Mouse (Mus musculus) small intestine, adult 2 months (tissue): Measurements from ENCODE around the gene Ccdc13. TPM values are rescaled to one million over a fixed set of nuclear protein-coding genes. Genes with fewer than 3 reads are reported as not detected.

Source experiments
- H3K27ac ChIP-seq: fragments of 200-500 bp; 2 replicates; pipeline ENCODE4 v1.5.1; 2012; ENCODE audit warnings: low read depth, low read length, control low read depth, inconsistent platforms; ENCODE audit not compliant: insufficient read depth
- H3K27me3 ChIP-seq: fragments of 200-500 bp; 2 replicates; pipeline ENCODE4 v1.6.1; 2012; ENCODE audit warnings: mild to moderate bottlenecking, moderate library complexity, low read length, inconsistent platforms; ENCODE audit not compliant: control insufficient read depth, insufficient read depth
- H3K36me3 ChIP-seq: fragments of 200-500 bp; 2 replicates; pipeline ENCODE4 v1.6.1; 2012; ENCODE audit warnings: mild to moderate bottlenecking, low read length, control low read depth, inconsistent platforms; ENCODE audit not compliant: control insufficient read depth, insufficient read depth
- H3K4me1 ChIP-seq: fragments of 200-500 bp; 2 replicates; pipeline ENCODE4 v1.6.1; 2012; ENCODE audit warnings: low read length, inconsistent platforms, mixed read lengths; ENCODE audit not compliant: control insufficient read depth, insufficient read depth, insufficient read length
- H3K4me3 ChIP-seq: fragments of 200-500 bp; 2 replicates; pipeline ENCODE4 v1.5.1; 2012; ENCODE audit warnings: low read depth, mild to moderate bottlenecking, control low read depth, inconsistent platforms, low read length, moderate library complexity
- CTCF ChIP-seq: fragments of 200-500 bp; IDR thresholded peaks from 2 replicates; pipeline ENCODE4 v1.5.1; 2012; ENCODE audit warnings: low read depth, mild to moderate bottlenecking, control low read depth, inconsistent platforms, low read length, moderate library complexity, mixed read lengths; ENCODE audit not compliant: insufficient replicate concordance, insufficient read length; ENCODE audit errors: extremely low read depth
- POLR2A ChIP-seq: fragments of 200-500 bp; IDR thresholded peaks from 2 replicates; pipeline ENCODE4 v1.6.1; 2012; ENCODE audit warnings: low read depth, mild to moderate bottlenecking, control low read depth, inconsistent platforms, low read length, moderate library complexity
- WGBS: fragments of 180-500 bp; shearing (Covaris S2); methylation state at CpG from one replicate; pipeline ENCODE4 v1.1.7; 2018; 5-methylcytosine and 5-hydroxymethylcytosine counted together
- polyA plus RNA-seq: library from polyadenylated mRNA; depleted of rRNA; stranded (reverse); fragments of >200 nt; gene quantifications from 2 replicates; pipeline ENCODE4 v1.2.3, GENCODE M21; 2012; rRNA removed

Ccdc13 gene
- polyA plus RNA-seq, 1 experiment = 0.65 TPM

- peak within 1 kb of the TSS; percentile 83 for H3K4me3 ChIP-seq
- peaks cover 22% of the 10 kb centered on the region for H3K27me3 ChIP-seq
- H3K36me3 ChIP-seq = peaks cover 18% of the 10 kb centered on the region
- TF ChIP-seq CTCF = no peak
- no peak for TF ChIP-seq POLR2A
- 1% methylated on average over 97 of the region's 97 CpGs for WGBS
- H3K4me1 ChIP-seq = peaks cover 9% of the 10 kb centered on the region
- H3K27ac ChIP-seq = no peak within 1 kb of the TSS
Observed at GRCm38 (mm10) chr9:121759091-121760081, 79.9 kb downstream of the Ccdc13 start, which contains the start of gene Zfp651. Zfp651 (plus strand) TSS chr9:121759330.

- TF ChIP-seq POLR2A = no peak
- TF ChIP-seq CTCF = no peak
- 52% methylated on average over 10 of the region's 10 CpGs for WGBS
- Histone ChIP-seq H3K4me1 (peaks cover 9% of the 10 kb centered on the region), H3K4me3 (no peak overlapping the region), H3K36me3 (peaks cover 26% of the 10 kb centered on the region), H3K27me3 (peaks cover 22% of the 10 kb centered on the region), H3K27ac (no peak overlapping the region)
Observed at GRCm38 (mm10) chr9:121757835-121758814, 81.1 kb downstream of the Ccdc13 start.

DNA sequence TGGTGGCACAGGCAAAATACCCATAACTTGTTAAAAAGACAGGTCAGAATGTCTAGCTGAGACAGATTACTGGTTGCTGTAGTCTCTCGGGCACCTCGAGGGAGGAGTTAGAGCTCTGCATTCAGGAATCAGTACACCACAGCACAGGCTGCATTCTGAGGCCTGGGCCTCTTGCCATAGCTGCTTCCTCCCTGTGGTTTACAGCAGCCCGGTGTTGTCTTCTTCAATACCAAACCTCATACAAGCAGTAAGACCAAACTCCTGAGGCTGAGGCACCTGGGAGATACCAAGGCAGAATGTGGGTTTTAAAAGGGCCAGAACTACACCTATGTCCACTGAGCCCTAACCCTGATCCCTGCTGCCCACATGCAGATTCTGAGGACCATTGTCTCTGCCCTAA, 81.8 kb downstream of the Ccdc13 start:
- TF ChIP-seq POLR2A (no peak), CTCF (no peak)
- no peak overlapping the region for H3K27ac ChIP-seq
- WGBS = 58% methylated on average over 3 of the region's 3 CpGs

GRCm38 (mm10) chr9:121756785-121757184, 82.5 kb downstream of the Ccdc13 start:
- Histone ChIP-seq H3K4me1 (peaks cover 9% of the 10 kb centered on the region), H3K4me3 (no peak overlapping the region), H3K27ac (no peak overlapping the region), H3K36me3 (peaks cover 36% of the 10 kb centered on the region), H3K27me3 (peaks cover 22% of the 10 kb centered on the region)
- 77% methylated on average over 3 of the region's 3 CpGs for WGBS
- TF ChIP-seq CTCF (no peak), POLR2A (no peak)

More for the DNA sequence above, 81.8 kb downstream of the Ccdc13 start:
- Histone ChIP-seq H3K4me1 (peaks cover 9% of the 10 kb centered on the region), H3K4me3 (no peak overlapping the region), H3K27me3 (peaks cover 22% of the 10 kb centered on the region), H3K36me3 (peaks cover 31% of the 10 kb centered on the region)

- Histone ChIP-seq H3K4me3 (no peak overlapping the region), H3K27me3 (peaks cover 6% of the 10 kb centered on the region), H3K36me3 (peaks cover 58% of the 10 kb centered on the region), H3K4me1 (peaks cover 9% of the 10 kb centered on the region), H3K27ac (no peak overlapping the region)
- 89% methylated on average over 3 of the region's 3 CpGs for WGBS
- no peak for TF ChIP-seq POLR2A
Observed at GRCm38 (mm10) chr9:121754624-121755023, 84.6 kb downstream of the Ccdc13 start.

DNA sequence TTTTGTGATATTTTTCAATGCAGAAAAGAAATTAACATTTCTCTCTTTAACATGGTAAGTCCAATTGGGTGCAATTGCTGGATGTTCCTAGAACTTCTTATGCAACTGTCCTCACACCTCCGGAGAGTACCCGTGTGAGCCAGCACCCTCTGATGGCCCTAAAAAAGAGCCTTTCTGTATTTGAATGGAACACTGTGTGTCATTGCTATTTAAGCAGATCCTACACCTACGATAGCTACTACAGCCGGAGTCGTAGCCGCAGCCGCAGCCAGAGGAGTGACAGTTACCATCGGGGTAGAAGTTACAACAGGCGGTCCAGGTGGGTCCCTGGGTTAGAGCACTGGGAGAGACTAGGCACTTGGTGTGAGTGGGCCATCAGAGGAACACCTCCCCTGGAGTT, 86.5 kb downstream of the Ccdc13 start:
- 95% methylated on average over 9 of the region's 9 CpGs for WGBS
- Histone ChIP-seq H3K27ac (no peak overlapping the region), H3K27me3 (no peaks in the 10 kb centered on the region), H3K4me3 (no peak overlapping the region), H3K4me1 (no peaks in the 10 kb centered on the region; the same call in 1 of the 2 replicates), H3K36me3 (peaks cover 77% of the 10 kb centered on the region)
- TF ChIP-seq POLR2A = no peak
- TF ChIP-seq CTCF = no peak

Other genes with a start within 250 kb of the Ccdc13 start
- 0.32 TPM in 1 of 2 replicates, not detected in the other for gene Lyzl4, start 197.4 kb downstream of the Ccdc13 start, polyA plus RNA-seq
- gene Vipr1, start 196.7 kb downstream of the Ccdc13 start, polyA plus RNA-seq = 43.5 and 171 TPM in 2 replicates
- gene Sec22c, start 134.0 kb downstream of the Ccdc13 start, polyA plus RNA-seq = 18.2 and 27.0 TPM in 2 replicates
- 10.9 and 11.6 TPM in 2 replicates for gene Ss18l2, start 129.1 kb downstream of the Ccdc13 start, polyA plus RNA-seq
- 16.7 and 30.2 TPM in 2 replicates for gene Nktr, start 120.3 kb downstream of the Ccdc13 start, polyA plus RNA-seq
- 5.9 and 8.9 TPM in 2 replicates for gene Zfp651, start 80.1 kb downstream of the Ccdc13 start, polyA plus RNA-seq
- gene Klhl40, start 61.9 kb downstream of the Ccdc13 start, polyA plus RNA-seq = 0.14 TPM in 1 of 2 replicates, not detected in the other
- 5.1 and 5.2 TPM in 2 replicates for gene Hhatl, start 47.0 kb downstream of the Ccdc13 start, polyA plus RNA-seq
- 7.0 and 11.4 TPM in 2 replicates for gene Higd1a, start 18.9 kb upstream of the Ccdc13 start, polyA plus RNA-seq
- 0.42 and 1.4 TPM in 2 replicates for gene Ackr2, start 58.9 kb upstream of the Ccdc13 start, polyA plus RNA-seq
- not detected in 2 replicates for gene Cyp8b1, start 76.8 kb upstream of the Ccdc13 start, polyA plus RNA-seq
- 0.24 and 0.39 TPM in 2 replicates for gene Fam198a, start 111.5 kb upstream of the Ccdc13 start, polyA plus RNA-seq
- 7.5 and 10.4 TPM in 2 replicates for gene Pomgnt2, start 157.6 kb upstream of the Ccdc13 start, polyA plus RNA-seq